Mouse (Mus musculus): ENCODE results near the gene Tpm1. TPM values are rescaled to one million over a fixed set of nuclear protein-coding genes. Genes with fewer than 3 reads are reported as not detected.

Tpm1 gene
- polyA plus RNA-seq (2017; shearing (Covaris generic)) = 10 to 100 TPM; 30.8 to 35.8 TPM

- peak; percentile 6 for ATAC-seq
These were observed at the start of gene Tpm1 for GRCm38 (mm10) chr9:67049086-67049824. Gene Tpm1, minus strand, starts transcription at chr9:67049406.

- no peak for ATAC-seq
These were observed 45.2 kb upstream of the Tpm1 start for GRCm38 (mm10) chr9:67094371-67094770.

GRCm38 (mm10) chr9:67092210-67092609 is 43.0 kb upstream of the Tpm1 start:
- no peak for ATAC-seq

- ATAC-seq = no peak
These were observed 42.4 kb upstream of the Tpm1 start for GRCm38 (mm10) chr9:67091598-67091997.

GRCm38 (mm10) chr9:67091151-67091550 is 41.9 kb upstream of the Tpm1 start:
- no peak for ATAC-seq

GRCm38 (mm10) chr9:67090633-67091045 is 41.4 kb upstream of the Tpm1 start:
- ATAC-seq = no peak

- ATAC-seq = no peak
These were observed 40.0 kb upstream of the Tpm1 start for GRCm38 (mm10) chr9:67089167-67089566.

- ATAC-seq = no peak
These were observed 34.6 kb upstream of the Tpm1 start for GRCm38 (mm10) chr9:67083801-67084200.

GRCm38 (mm10) chr9:67081688-67082087 is 32.5 kb upstream of the Tpm1 start:
- no peak for ATAC-seq

- ATAC-seq = no peak
These were observed 28.6 kb upstream of the Tpm1 start for GRCm38 (mm10) chr9:67077658-67078319.

GRCm38 (mm10) chr9:67077266-67077657 is 28.1 kb upstream of the Tpm1 start:
- ATAC-seq = no peak

GRCm38 (mm10) chr9:67072182-67072581 is 23.0 kb upstream of the Tpm1 start:
- no peak for ATAC-seq

GRCm38 (mm10) chr9:67071596-67071995 is 22.4 kb upstream of the Tpm1 start:
- no peak for ATAC-seq

GRCm38 (mm10) chr9:67071103-67071502 is 21.9 kb upstream of the Tpm1 start:
- ATAC-seq = no peak

GRCm38 (mm10) chr9:67066616-67067015 is 17.4 kb upstream of the Tpm1 start:
- no peak for ATAC-seq

- no peak for ATAC-seq
These were observed 10.5 kb upstream of the Tpm1 start for GRCm38 (mm10) chr9:67059714-67060113.

GRCm38 (mm10) chr9:67058366-67058765 is 9.2 kb upstream of the Tpm1 start:
- no peak for ATAC-seq

- no peak for ATAC-seq
These were observed 1.6 kb upstream of the Tpm1 start for GRCm38 (mm10) chr9:67050736-67051337.

- ATAC-seq = no peak
These were observed 630 bp upstream of the Tpm1 start for GRCm38 (mm10) chr9:67049836-67050235.

- no peak for ATAC-seq
These were observed 622 bp downstream of the Tpm1 start for GRCm38 (mm10) chr9:67048483-67049085.

- no peak for ATAC-seq
These were observed 1.4 kb downstream of the Tpm1 start for GRCm38 (mm10) chr9:67047606-67048482.

GRCm38 (mm10) chr9:67046881-67047605 is 2.2 kb downstream of the Tpm1 start:
- no peak for ATAC-seq

Measured in activated CD4-positive, CD25-positive, alpha-beta regulatory T cell, adult 4 months (primary cell).